Mouse (Mus musculus) hindbrain, embryonic 11.5 days (tissue): Measurements from ENCODE around the gene Spi1. TPM values are rescaled to one million over a fixed set of nuclear protein-coding genes. Genes with fewer than 3 reads are reported as not detected.
A peak's percentile ranks its signal among the peaks of the same experiment; 100 is the strongest.

ENCODE experiments used
- ATAC-seq: fragments of 200-750 bp; cut with Nextera tagmentation; 2 replicates; pipeline ENCODE4 v1.8.0; 2017; ENCODE audit warnings: mild to moderate bottlenecking, moderate TSS enrichment, moderate library complexity; ENCODE audit not compliant: low FRiP score
- DNase-seq: peaks from one replicate; pipeline ENCODE4 v3.0.0-alpha.2; 2015; ENCODE audit warnings: low spot score
- H3K27ac ChIP-seq: fragments of 300-500 bp; sonication (generic); 2 replicates; pipeline ENCODE4 v1.5.1; 2014; ENCODE audit warnings: mild to moderate bottlenecking, low read depth, low read length
- H3K27me3 ChIP-seq: fragments of 300-500 bp; sonication (generic); 2 replicates; pipeline ENCODE4 v1.6.1; 2014; ENCODE audit warnings: mild to moderate bottlenecking, low read length, moderate library complexity, mixed read lengths; ENCODE audit not compliant: control insufficient read depth, insufficient read depth
- H3K36me3 ChIP-seq: fragments of 300-500 bp; sonication (generic); 2 replicates; pipeline ENCODE4 v1.6.1; 2014; ENCODE audit warnings: mild to moderate bottlenecking, low read length, moderate library complexity, mixed read lengths; ENCODE audit not compliant: control insufficient read depth, insufficient read depth
- H3K4me1 ChIP-seq: fragments of 300-500 bp; sonication (generic); replicated peaks from 2 replicates; pipeline ENCODE4 v1.6.1; 2014; ENCODE audit warnings: low read length, mixed read lengths; ENCODE audit not compliant: control insufficient read depth, insufficient read depth
- H3K4me2 ChIP-seq: fragments of 300-500 bp; sonication (generic); replicated peaks from 2 replicates; pipeline ENCODE4 v1.6.1; 2014; ENCODE audit warnings: mild to moderate bottlenecking, low read depth, low read length
- H3K4me3 ChIP-seq: fragments of 300-500 bp; sonication (generic); 2 replicates; pipeline ENCODE4 v1.5.1; 2014; ENCODE audit warnings: low read depth, low read length
- H3K9ac ChIP-seq: fragments of 300-500 bp; sonication (generic); 2 replicates; pipeline ENCODE4 v1.6.1; 2014; ENCODE audit warnings: low read depth, low read length
- H3K9me3 ChIP-seq: fragments of 300-500 bp; sonication (generic); 2 replicates; pipeline ENCODE4 v1.6.1; 2016; ENCODE audit warnings: low read length; ENCODE audit not compliant: control insufficient read depth
- WGBS: fragments of 180-500 bp; shearing (Covaris S2); extraction: QIAGEN DNeasy Blood & Tissue Kit; methylation state at CpG from one replicate; pipeline ENCODE4 v1.1.7; 2014; 5-methylcytosine and 5-hydroxymethylcytosine counted together
- polyA plus RNA-seq: library from polyadenylated mRNA; unstranded; fragments of >200 nt; fragmentation: Nextera tagmentation; extraction: Ambion mirVana; gene quantifications from 2 replicates; pipeline ENCODE4 v1.2.1, GENCODE M21; 2014

Gene Spi1
- polyA plus RNA-seq, 1 experiment from 2014 or later: 3.0 TPM

- Histone ChIP-seq H3K4me2 (no peak overlapping the region), H3K9me3 (no peaks in the 10 kb centered on the region), H3K27ac (no peak overlapping the region), H3K36me3 (no peaks in the 10 kb centered on the region), H3K4me1 (peaks cover 2% of the 10 kb centered on the region; the same call in 1 of the 2 replicates), H3K9ac (no peak overlapping the region), H3K27me3 (peaks cover 3% of the 10 kb centered on the region; the same call in 1 of the 2 replicates), H3K4me3 (no peak overlapping the region)
- no peak for DNase-seq
- no peak for ATAC-seq
- 76% methylated on average over 10 of the region's 10 CpGs for WGBS
Measured at GRCm38 (mm10) chr2:91113334-91113733, 31.1 kb downstream of the Spi1 start.

GRCm38 (mm10) chr2:91113852-91114251 lies 31.7 kb downstream of the Spi1 start:
- WGBS: 77% methylated on average over 6 of the region's 6 CpGs
- Histone ChIP-seq H3K27ac (no peak overlapping the region), H3K4me2 (no peak overlapping the region), H3K9me3 (no peaks in the 10 kb centered on the region), H3K27me3 (peaks cover 3% of the 10 kb centered on the region; the same call in 1 of the 2 replicates), H3K4me1 (peaks cover 2% of the 10 kb centered on the region; the same call in 1 of the 2 replicates), H3K36me3 (no peaks in the 10 kb centered on the region), H3K4me3 (no peak overlapping the region), H3K9ac (no peak overlapping the region)
- ATAC-seq (no peak), DNase-seq (no peak)

GRCm38 (mm10) chr2:91114781-91115577 lies 32.8 kb downstream of the Spi1 start:
- peak; percentile 97 for DNase-seq
- Histone ChIP-seq H3K9ac (peak overlapping the region; percentile 67; the same call in 1 of the 2 replicates), H3K4me2 (peak overlapping the region; percentile 89), H3K9me3 (no peaks in the 10 kb centered on the region), H3K36me3 (no peaks in the 10 kb centered on the region), H3K4me3 (peak overlapping the region; percentile 39), H3K4me1 (peaks cover 2% of the 10 kb centered on the region; the same call in 1 of the 2 replicates), H3K27me3 (peaks cover 3% of the 10 kb centered on the region; the same call in 1 of the 2 replicates), H3K27ac (no peak overlapping the region)
- peak; percentile 73 for ATAC-seq
- 6% methylated on average over 35 of the region's 42 CpGs for WGBS

- Histone ChIP-seq H3K4me3 (peak overlapping the region; percentile 39), H3K4me2 (peak overlapping the region; percentile 89), H3K4me1 (peaks cover 2% of the 10 kb centered on the region; the same call in 1 of the 2 replicates), H3K9me3 (no peaks in the 10 kb centered on the region), H3K27ac (no peak overlapping the region), H3K27me3 (peaks cover 3% of the 10 kb centered on the region; the same call in 1 of the 2 replicates), H3K9ac (peak overlapping the region; percentile 67; the same call in 1 of the 2 replicates), H3K36me3 (no peaks in the 10 kb centered on the region)
- WGBS: 37% methylated on average over 12 of the region's 12 CpGs
- DNase-seq: no peak
- ATAC-seq: no peak
Measured at GRCm38 (mm10) chr2:91115578-91115970, 33.4 kb downstream of the Spi1 start.

GRCm38 (mm10) chr2:91116842-91117241 lies 34.7 kb downstream of the Spi1 start:
- Histone ChIP-seq H3K9me3 (no peaks in the 10 kb centered on the region), H3K9ac (no peak overlapping the region), H3K27ac (no peak overlapping the region), H3K27me3 (peaks cover 3% of the 10 kb centered on the region; the same call in 1 of the 2 replicates), H3K4me3 (no peak overlapping the region), H3K36me3 (no peaks in the 10 kb centered on the region), H3K4me2 (no peak overlapping the region), H3K4me1 (peaks cover 2% of the 10 kb centered on the region; the same call in 1 of the 2 replicates)
- DNase-seq (no peak), ATAC-seq (no peak)
- 87% methylated on average over 5 of the region's 5 CpGs for WGBS

GRCm38 (mm10) chr2:91117585-91118275 lies 35.5 kb downstream of the Spi1 start, which contains the start of gene Mybpc3:
Mybpc3 (plus strand) TSS chr2:91118144.
- Histone ChIP-seq H3K27me3 (peaks cover 3% of the 10 kb centered on the region; the same call in 1 of the 2 replicates), H3K9ac (no peak within 1 kb of the TSS), H3K27ac (no peak within 1 kb of the TSS), H3K9me3 (no peaks in the 10 kb centered on the region), H3K4me3 (no peak within 1 kb of the TSS), H3K4me2 (no peak within 1 kb of the TSS), H3K36me3 (no peaks in the 10 kb centered on the region), H3K4me1 (peaks cover 2% of the 10 kb centered on the region; the same call in 1 of the 2 replicates)
- ATAC-seq (no peak), DNase-seq (no peak)
- 84% methylated on average over 11 of the region's 11 CpGs for WGBS

- no peak for ATAC-seq
- H3K4me1 ChIP-seq: peaks cover 2% of the 10 kb centered on the region; the same call in 1 of the 2 replicates
Measured at GRCm38 (mm10) chr2:91118647-91119046, 36.5 kb downstream of the Spi1 start.

GRCm38 (mm10) chr2:91119061-91119460 lies 36.9 kb downstream of the Spi1 start:
- no peak for ATAC-seq
- WGBS: 91% methylated on average over 19 of the region's 19 CpGs

More at GRCm38 (mm10) chr2:91118647-91119046, 36.5 kb downstream of the Spi1 start:
- no peak overlapping the region for H3K4me2 ChIP-seq
- DNase-seq: no peak
- 81% methylated on average over 1 of the region's 1 CpGs for WGBS
- H3K9me3 ChIP-seq: no peaks in the 10 kb centered on the region
- no peak overlapping the region for H3K4me3 ChIP-seq
- H3K27ac ChIP-seq: no peak overlapping the region
- no peaks in the 10 kb centered on the region for H3K36me3 ChIP-seq
- peaks cover 3% of the 10 kb centered on the region; the same call in 1 of the 2 replicates for H3K27me3 ChIP-seq
- H3K9ac ChIP-seq: no peak overlapping the region

More at GRCm38 (mm10) chr2:91119061-91119460, 36.9 kb downstream of the Spi1 start:
- Histone ChIP-seq H3K4me1 (peaks cover 2% of the 10 kb centered on the region; the same call in 1 of the 2 replicates), H3K27me3 (peaks cover 3% of the 10 kb centered on the region; the same call in 1 of the 2 replicates), H3K9ac (no peak overlapping the region), H3K4me2 (no peak overlapping the region), H3K9me3 (no peaks in the 10 kb centered on the region), H3K36me3 (no peaks in the 10 kb centered on the region), H3K4me3 (no peak overlapping the region), H3K27ac (no peak overlapping the region)
- DNase-seq: no peak
